Mouse (Mus musculus) ovary, adult 18-20 months (tissue): ENCODE measurements around the gene Ston2.

ENCODE experiments used
- DNase-seq: peaks from one replicate; pipeline ENCODE4 v3.0.0; 2022; ENCODE audit warnings: low spot score, mixed read lengths

Gene Ston2

GRCm38 (mm10) chr12:91703533-91703932 lies 84.7 kb downstream of the Ston2 start:
- DNase-seq, result no peak

- no peak for DNase-seq
Measured at GRCm38 (mm10) chr12:91702829-91703228, 85.4 kb downstream of the Ston2 start.

- DNase-seq, result no peak
Measured at GRCm38 (mm10) chr12:91699451-91700141, 88.6 kb downstream of the Ston2 start.

GRCm38 (mm10) chr12:91696231-91696630 lies 92.0 kb downstream of the Ston2 start:
- no peak for DNase-seq

GRCm38 (mm10) chr12:91695761-91696160 lies 92.4 kb downstream of the Ston2 start:
- DNase-seq, result no peak

- no peak for DNase-seq
Measured at GRCm38 (mm10) chr12:91694748-91695147, 93.4 kb downstream of the Ston2 start.

- DNase-seq, result no peak
Measured at GRCm38 (mm10) chr12:91693566-91693965, 94.6 kb downstream of the Ston2 start.

GRCm38 (mm10) chr12:91692991-91693390 lies 95.2 kb downstream of the Ston2 start:
- no peak for DNase-seq

GRCm38 (mm10) chr12:91685674-91686290 lies 102.4 kb downstream of the Ston2 start:
- no peak for DNase-seq

GRCm38 (mm10) chr12:91684840-91685415 lies 103.3 kb downstream of the Ston2 start:
- no peak for DNase-seq

- DNase-seq, result no peak
Measured at GRCm38 (mm10) chr12:91684101-91684839, 103.9 kb downstream of the Ston2 start.

GRCm38 (mm10) chr12:91683549-91684100 lies 104.6 kb downstream of the Ston2 start:
- no peak for DNase-seq

- no peak for DNase-seq
Measured at GRCm38 (mm10) chr12:91683096-91683495, 105.1 kb downstream of the Ston2 start.

- no peak for DNase-seq
Measured at GRCm38 (mm10) chr12:91679320-91680064, 108.7 kb downstream of the Ston2 start.

GRCm38 (mm10) chr12:91675937-91676336 lies 112.2 kb downstream of the Ston2 start:
- DNase-seq, result no peak

- DNase-seq, result no peak
Measured at GRCm38 (mm10) chr12:91673141-91673540, 115.0 kb downstream of the Ston2 start.

GRCm38 (mm10) chr12:91672528-91672927 lies 115.7 kb downstream of the Ston2 start:
- DNase-seq, result no peak

GRCm38 (mm10) chr12:91668529-91669245 lies 119.5 kb downstream of the Ston2 start:
- no peak for DNase-seq

- DNase-seq, result no peak
Measured at GRCm38 (mm10) chr12:91667741-91668140, 120.4 kb downstream of the Ston2 start.

- DNase-seq, result no peak
Measured at GRCm38 (mm10) chr12:91666607-91667006, 121.6 kb downstream of the Ston2 start.

GRCm38 (mm10) chr12:91665431-91665830 lies 122.8 kb downstream of the Ston2 start:
- DNase-seq, result no peak
